Mouse (Mus musculus) midbrain, postnatal 0 days (tissue): ENCODE data around the gene Myh15. TPM values are rescaled to one million over a fixed set of nuclear protein-coding genes. Genes with fewer than 3 reads are reported as not detected.
A peak's percentile ranks its signal among the peaks of the same experiment; 100 is the strongest.

ENCODE experiments used
- ATAC-seq: fragments of 200-750 bp; cut with Nextera tagmentation; 2 replicates; pipeline ENCODE4 v1.8.0; 2017; ENCODE audit warnings: moderate number of reproducible peaks, mild to moderate bottlenecking, moderate TSS enrichment, moderate library complexity; ENCODE audit not compliant: low FRiP score
- DNase-seq: peaks from one replicate; pipeline ENCODE4 v3.0.0-alpha.2; 2015; ENCODE audit warnings: low spot score
- H3K27ac ChIP-seq: fragments of 300-500 bp; sonication (generic); 2 replicates; pipeline ENCODE4 v1.5.1; 2014; ENCODE audit warnings: low read depth, mild to moderate bottlenecking, low read length, mixed read lengths
- H3K27me3 ChIP-seq: fragments of 300-500 bp; sonication (generic); 2 replicates; pipeline ENCODE4 v1.6.1; 2014; ENCODE audit warnings: low read length, control low read depth, mixed read lengths; ENCODE audit not compliant: insufficient read depth
- H3K36me3 ChIP-seq: fragments of 300-500 bp; sonication (generic); 2 replicates; pipeline ENCODE4 v1.6.1; 2014; ENCODE audit warnings: low read length, control low read depth, mixed read lengths; ENCODE audit not compliant: insufficient read depth
- H3K4me1 ChIP-seq: fragments of 300-500 bp; sonication (generic); 2 replicates; pipeline ENCODE4 v1.6.1; 2014; ENCODE audit warnings: mild to moderate bottlenecking, control low read depth, antibody characterized with exemption, low read length, mixed read lengths; ENCODE audit not compliant: insufficient read depth
- H3K4me2 ChIP-seq: fragments of 300-500 bp; sonication (generic); 2 replicates; pipeline ENCODE4 v1.6.1; 2014; ENCODE audit warnings: low read depth, mild to moderate bottlenecking, low read length, mixed read lengths; ENCODE audit not compliant: poor library complexity, severe bottlenecking
- H3K4me3 ChIP-seq: fragments of 300-500 bp; sonication (generic); 2 replicates; pipeline ENCODE4 v1.5.1; 2014; ENCODE audit warnings: low read depth, mild to moderate bottlenecking, low read length, moderate library complexity
- H3K9ac ChIP-seq: fragments of 300-500 bp; sonication (generic); replicated peaks from 2 replicates; pipeline ENCODE4 v1.6.1; 2014; ENCODE audit warnings: mild to moderate bottlenecking, low read length, moderate library complexity, mixed read lengths; ENCODE audit not compliant: poor library complexity, severe bottlenecking
- H3K9me3 ChIP-seq: fragments of 300-500 bp; sonication (generic); 2 replicates; pipeline ENCODE4 v1.6.1; 2016; ENCODE audit warnings: low read length, control low read depth
- CTCF ChIP-seq: IDR thresholded peaks from 2 replicates; pipeline ENCODE4 v1.5.1; 2016; ENCODE audit warnings: antibody characterized with exemption, mild to moderate bottlenecking
- WGBS: fragments of 180-500 bp; shearing (Covaris S2); extraction: QIAGEN DNeasy Blood & Tissue Kit; methylation state at CpG from one replicate; pipeline ENCODE4 v1.1.7; 2014; 5-methylcytosine and 5-hydroxymethylcytosine counted together
- polyA plus RNA-seq: library from polyadenylated mRNA; unstranded; fragments of >200 nt; fragmentation: Nextera tagmentation; extraction: Ambion mirVana; gene quantifications from 2 replicates; pipeline ENCODE4 v1.2.1, GENCODE M21; 2015
- total RNA-seq: library from RNA; depleted of rRNA; stranded (reverse); fragments of >200 nt; gene quantifications from 2 replicates; pipeline ENCODE4 v1.2.3, GENCODE M21; 2014; rRNA removed

Gene Myh15
- total RNA-seq: 0.05 and 0.33 TPM in 2 replicates
- 0.06 and 0.07 TPM in 2 replicates for polyA plus RNA-seq

DNA sequence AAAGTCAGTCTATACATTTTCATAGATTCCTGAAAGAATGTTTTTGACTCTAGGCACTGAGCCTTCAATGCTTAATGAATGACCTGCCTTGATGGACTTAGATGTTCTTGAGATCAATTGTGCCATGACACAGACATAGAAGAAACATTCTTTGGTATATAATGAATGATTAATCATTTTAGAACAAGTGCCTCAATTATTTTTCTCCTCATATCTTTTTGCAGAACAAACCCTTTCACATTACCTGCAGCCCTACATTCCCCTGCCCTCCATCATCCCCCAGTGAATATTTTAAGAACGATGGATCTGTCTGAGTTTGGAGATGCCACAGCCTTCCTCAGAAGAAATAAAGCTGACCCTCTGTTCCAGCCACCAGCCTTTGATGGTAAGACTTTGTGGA lies at the start of gene Myh15:
Gene Myh15, plus strand, starts transcription at position 301 of the 400 bp plus-strand sequence.
- 94% methylated on average over 1 of the region's 1 CpGs for WGBS

DNA sequence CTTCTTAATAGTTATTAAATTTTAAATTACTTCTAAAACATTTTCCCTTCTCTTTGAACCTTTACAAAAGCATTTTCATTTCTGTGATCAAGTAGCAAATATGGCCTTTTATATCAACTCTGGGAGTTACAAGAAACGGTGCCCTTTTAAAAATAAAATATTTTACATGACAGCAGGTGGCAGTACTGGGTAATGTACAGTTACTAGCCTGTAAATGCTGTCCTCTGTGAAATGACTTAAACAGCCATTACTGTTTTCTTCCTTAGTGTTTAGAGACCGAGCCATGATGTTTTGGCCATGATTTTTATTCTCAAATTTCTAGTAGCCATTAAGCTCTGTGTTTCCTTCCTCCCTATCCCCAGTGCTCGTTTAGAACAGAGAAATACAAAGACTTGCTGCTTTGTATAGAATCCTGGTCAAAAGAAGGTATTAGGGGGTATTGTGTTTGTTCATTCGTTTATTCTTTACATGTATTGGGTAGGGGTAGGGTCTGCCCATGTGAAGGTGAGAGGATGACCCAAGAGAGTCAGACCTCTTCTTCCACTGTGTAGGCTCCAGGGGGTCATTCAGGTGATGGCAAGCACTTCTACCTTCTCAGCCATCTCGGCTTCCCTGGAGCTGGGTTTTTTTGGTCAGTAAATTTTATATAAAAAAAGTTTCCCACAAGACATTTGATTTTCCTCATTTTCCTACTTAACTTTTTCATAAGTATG lies 40.5 kb upstream of the Myh15 start:
- Histone ChIP-seq H3K9ac (no peak overlapping the region), H3K4me3 (no peak overlapping the region), H3K36me3 (0 out of 2 replicates have a peak, but pooled peaks cover 2% of the 10 kb centered on the region), H3K27ac (no peak overlapping the region), H3K9me3 (no peaks in the 10 kb centered on the region), H3K27me3 (no peaks in the 10 kb centered on the region), H3K4me1 (no peaks in the 10 kb centered on the region), H3K4me2 (no peak overlapping the region)
- 63% methylated on average over 5 of the region's 5 CpGs for WGBS
- ATAC-seq (no peak), DNase-seq (peak; percentile 82)
- TF ChIP-seq CTCF: peak; percentile 73

More for the DNA sequence above, at the start of gene Myh15:
- Histone ChIP-seq H3K27me3 (no peaks in the 10 kb centered on the region), H3K9me3 (no peaks in the 10 kb centered on the region), H3K36me3 (no peaks in the 10 kb centered on the region), H3K4me1 (no peaks in the 10 kb centered on the region), H3K9ac (no peak within 1 kb of the TSS), H3K4me2 (no peak within 1 kb of the TSS), H3K4me3 (no peak within 1 kb of the TSS), H3K27ac (no peak within 1 kb of the TSS)
- no peak for DNase-seq
- TF ChIP-seq CTCF: no peak
- no peak for ATAC-seq

DNA sequence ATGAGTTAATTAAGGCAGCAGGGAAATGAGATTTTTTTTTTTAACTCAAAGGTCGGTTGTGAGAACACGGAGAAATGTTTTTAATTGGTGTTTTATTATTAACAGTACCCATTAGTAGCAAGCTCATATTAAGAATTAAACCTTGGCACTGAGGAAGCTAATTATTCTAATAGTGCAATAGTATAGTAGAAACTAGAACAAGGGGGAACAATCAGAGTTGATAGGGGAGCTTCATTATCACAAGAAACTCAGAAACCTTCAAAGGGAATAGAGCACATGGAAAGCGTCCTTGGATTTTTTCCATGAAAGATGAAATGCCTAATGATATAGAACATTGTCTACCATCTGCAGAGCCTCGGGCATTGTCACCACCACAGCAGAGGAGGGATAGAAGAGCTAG lies 21.4 kb upstream of the Myh15 start:
- Histone ChIP-seq H3K4me1 (no peaks in the 10 kb centered on the region), H3K9ac (no peak overlapping the region), H3K27ac (no peak overlapping the region), H3K9me3 (no peaks in the 10 kb centered on the region), H3K4me2 (no peak overlapping the region), H3K36me3 (no peaks in the 10 kb centered on the region), H3K27me3 (no peaks in the 10 kb centered on the region), H3K4me3 (no peak overlapping the region)
- DNase-seq: peak; percentile 36
- ATAC-seq: no peak
- WGBS: 78% methylated on average over 4 of the region's 4 CpGs
- TF ChIP-seq CTCF: no peak

- Histone ChIP-seq H3K4me1 (no peaks in the 10 kb centered on the region), H3K4me3 (no peak overlapping the region), H3K27me3 (no peaks in the 10 kb centered on the region), H3K9ac (no peak overlapping the region), H3K27ac (no peak overlapping the region), H3K36me3 (no peaks in the 10 kb centered on the region), H3K9me3 (no peaks in the 10 kb centered on the region), H3K4me2 (no peak overlapping the region)
- no peak for ATAC-seq
- DNase-seq: no peak
- TF ChIP-seq CTCF: no peak
- WGBS: 76% methylated on average over 4 of the region's 4 CpGs
Measured at GRCm38 (mm10) chr16:49037771-49038170, 19.5 kb upstream of the Myh15 start.

- no peaks in the 10 kb centered on the region for H3K27me3 ChIP-seq
- H3K36me3 ChIP-seq: no peaks in the 10 kb centered on the region
- no peaks in the 10 kb centered on the region for H3K4me1 ChIP-seq
- ATAC-seq (no peak), DNase-seq (no peak)
- H3K4me3 ChIP-seq: no peak overlapping the region
- H3K9ac ChIP-seq: no peak overlapping the region
- H3K9me3 ChIP-seq: no peaks in the 10 kb centered on the region
- H3K4me2 ChIP-seq: no peak overlapping the region
- H3K27ac ChIP-seq: no peak overlapping the region
- WGBS: 87% methylated on average over 3 of the region's 3 CpGs
- TF ChIP-seq CTCF: no peak
Measured at GRCm38 (mm10) chr16:49040554-49041221, 16.6 kb upstream of the Myh15 start.

GRCm38 (mm10) chr16:49049214-49049613 lies 8.1 kb upstream of the Myh15 start:
- Histone ChIP-seq H3K4me1 (no peaks in the 10 kb centered on the region), H3K9me3 (no peaks in the 10 kb centered on the region)
- no peak for TF ChIP-seq CTCF

More at GRCm38 (mm10) chr16:49049214-49049613, 8.1 kb upstream of the Myh15 start:
- Histone ChIP-seq H3K9ac (no peak overlapping the region), H3K4me2 (no peak overlapping the region), H3K36me3 (no peaks in the 10 kb centered on the region), H3K27ac (no peak overlapping the region), H3K4me3 (no peak overlapping the region), H3K27me3 (no peaks in the 10 kb centered on the region)
- DNase-seq (no peak), ATAC-seq (no peak)
